Mouse (Mus musculus): ENCODE data around the gene Hltf.

DNA sequence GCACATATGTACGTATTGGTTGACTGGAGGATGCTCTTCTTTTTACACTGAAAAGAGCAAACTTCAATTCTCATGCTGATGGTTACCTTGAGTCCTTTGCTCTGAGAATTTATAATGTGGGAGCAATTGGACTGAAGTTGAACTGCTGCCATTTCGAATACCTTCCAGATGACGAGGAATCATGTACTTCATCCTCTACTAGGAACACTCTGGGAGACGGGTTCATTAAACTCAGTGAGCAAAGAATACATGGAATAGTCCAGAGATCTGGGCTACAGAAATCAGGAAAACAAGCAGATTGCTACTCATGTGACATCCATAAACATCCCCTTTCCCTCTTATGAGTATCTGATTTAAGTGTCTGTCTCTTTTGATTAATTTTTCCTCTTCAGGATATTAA lies 21.5 kb upstream of the Hltf start:
- no peak for TF ChIP-seq CTCF (IDR thresholded peaks at IDR 0.05; ENCODE audit: extremely low read depth, insufficient read depth, insufficient read length, insufficient replicate concordance)
- TF ChIP-seq POLR2A (IDR thresholded peaks at IDR 0.05; ENCODE audit: low read depth, low read length): no peak
